Mouse (Mus musculus): ENCODE measurements around the gene Zfp709.
"Not testable (repeated sequence)": the region's sequence is repeated elsewhere in the genome, so short reads cannot be mapped to it uniquely, and the experiment has no call there.

Gene Zfp709

DNA sequence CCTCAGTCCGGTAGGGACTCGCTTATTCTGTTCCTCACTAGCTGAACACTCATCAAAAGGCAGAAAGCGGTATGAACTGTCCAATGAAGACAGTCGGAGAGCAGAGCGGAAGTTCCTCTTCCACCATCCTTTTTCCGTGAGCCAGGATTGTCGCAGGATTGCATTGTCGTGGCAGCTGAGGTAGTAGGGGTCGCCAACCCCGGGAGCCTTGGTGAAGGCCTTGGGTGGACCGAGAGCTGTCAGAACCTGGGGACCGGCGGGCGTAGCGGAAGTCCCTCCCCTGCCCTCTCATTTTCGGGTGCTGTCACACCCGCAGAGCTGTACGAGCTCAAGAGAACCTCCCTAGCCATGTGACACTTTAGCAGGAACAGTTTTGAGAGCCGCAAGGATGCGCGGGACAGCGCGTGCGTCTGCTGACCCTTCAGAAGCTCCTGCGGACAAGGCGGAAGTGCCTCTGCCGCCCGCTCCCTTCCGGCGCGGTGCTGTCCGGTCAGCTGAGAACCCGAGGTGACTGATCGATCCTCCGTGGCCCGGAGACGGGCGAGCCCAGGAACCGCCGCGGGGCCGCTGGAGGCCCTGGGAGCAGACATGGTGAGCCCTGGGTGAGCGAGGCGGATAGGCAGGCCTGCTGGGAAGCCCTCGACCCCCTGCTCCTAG lies at the start of gene Zfp709:
Zfp709 (plus strand) TSS at position 402 of the 657 bp plus-strand sequence.
- DNase-seq (ENCODE audit: low read depth in 2 of 2, low spot score in 2 of 2): peak; percentile 43 to 48

DNA sequence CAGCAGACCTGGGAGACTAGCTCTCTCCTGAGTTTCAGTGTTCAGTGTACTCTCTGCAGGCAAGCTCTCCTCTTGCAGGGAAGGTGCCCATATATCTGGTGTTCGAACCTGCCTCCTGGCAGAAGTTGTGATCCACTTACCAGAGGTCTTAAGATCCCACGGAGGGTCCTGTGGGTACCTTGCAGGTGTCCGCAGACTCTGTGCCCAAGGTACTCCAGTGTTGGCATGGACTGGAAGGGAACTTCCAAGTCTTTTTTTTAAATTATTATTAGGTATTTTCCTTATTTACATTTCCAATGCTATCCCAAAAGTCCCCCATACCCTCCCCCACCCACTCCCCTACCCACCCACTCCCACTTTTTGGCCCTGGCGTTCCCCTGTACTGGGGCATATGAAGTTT lies 43.6 kb upstream of the Zfp709 start:
- DNase-seq (ENCODE audit: low read depth in 2 of 2, low spot score in 2 of 2): not testable (repeated sequence)

GRCm38 (mm10) chr8:71841201-71841817 lies 40.5 kb upstream of the Zfp709 start:
- DNase-seq (ENCODE audit: low read depth in 2 of 2, low spot score in 2 of 2): not testable (repeated sequence)

DNA sequence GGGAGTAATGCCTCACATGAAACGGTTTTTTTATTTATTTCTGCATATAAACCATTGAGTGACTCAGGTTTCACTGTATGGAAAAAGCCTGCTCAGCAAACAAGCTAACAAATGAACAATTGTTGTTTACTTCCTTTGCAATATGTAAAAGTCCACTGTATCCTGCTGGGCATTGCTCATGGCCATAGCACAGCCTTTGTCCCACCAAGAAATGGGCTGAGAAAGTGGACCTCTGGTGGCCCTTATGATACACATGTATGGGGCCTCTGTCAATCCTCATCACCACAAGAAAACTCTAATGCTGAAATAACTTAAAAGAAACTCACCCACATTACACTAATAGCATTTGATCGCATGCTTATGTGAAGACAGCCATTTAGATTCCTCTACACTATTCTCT lies 39.3 kb upstream of the Zfp709 start:
- not testable (repeated sequence) for DNase-seq (ENCODE audit: low read depth in 2 of 2, low spot score in 2 of 2)

DNA sequence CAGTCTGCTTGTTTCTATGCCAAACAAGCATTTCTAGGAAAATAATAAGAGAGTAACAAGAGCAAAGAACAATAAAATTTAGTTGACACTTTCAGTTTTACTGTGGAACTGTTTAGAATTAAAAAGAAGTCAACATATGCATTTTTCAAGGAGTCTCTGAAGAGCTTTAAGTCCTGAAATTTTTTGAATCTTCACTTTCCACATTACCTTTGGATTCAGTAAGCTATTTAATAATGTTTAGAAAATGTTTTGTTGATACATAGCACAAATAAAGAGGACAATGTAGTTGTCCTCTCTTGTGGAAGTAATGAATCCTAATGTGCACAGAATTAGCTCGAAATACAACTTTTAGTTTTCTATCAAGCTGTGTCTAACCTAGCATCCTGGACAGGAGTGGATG lies 37.4 kb upstream of the Zfp709 start:
- DNase-seq (ENCODE audit: low read depth in 2 of 2, low spot score in 2 of 2): not testable (repeated sequence)

DNA sequence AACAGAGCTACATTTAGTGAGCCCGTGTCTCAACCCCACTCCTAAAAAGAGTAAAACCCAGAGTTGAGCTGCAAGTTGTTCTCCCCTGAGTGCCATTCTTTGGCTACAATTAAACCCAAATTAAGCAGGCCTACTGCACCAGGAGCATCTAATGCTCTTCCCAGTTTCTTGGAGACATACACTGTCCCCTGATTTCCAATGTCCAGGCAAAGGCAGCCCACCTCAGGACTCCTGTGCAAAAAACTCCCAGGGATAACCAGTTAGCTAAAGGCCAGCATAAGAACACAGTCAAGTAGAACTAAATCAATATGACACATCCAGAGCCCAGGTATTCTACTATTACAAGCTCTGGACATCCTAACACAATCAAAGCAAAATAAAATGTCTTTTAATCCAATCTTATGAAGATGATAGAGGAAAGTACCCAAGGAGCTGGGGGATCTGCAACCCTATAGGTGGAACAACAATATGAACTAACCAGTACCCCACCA lies 35.8 kb upstream of the Zfp709 start:
- DNase-seq (ENCODE audit: low read depth in 2 of 2, low spot score in 2 of 2): not testable (repeated sequence)

GRCm38 (mm10) chr8:71846745-71847144 lies 35.1 kb upstream of the Zfp709 start:
- not testable (repeated sequence) for DNase-seq (ENCODE audit: low read depth in 2 of 2, low spot score in 2 of 2)

DNA sequence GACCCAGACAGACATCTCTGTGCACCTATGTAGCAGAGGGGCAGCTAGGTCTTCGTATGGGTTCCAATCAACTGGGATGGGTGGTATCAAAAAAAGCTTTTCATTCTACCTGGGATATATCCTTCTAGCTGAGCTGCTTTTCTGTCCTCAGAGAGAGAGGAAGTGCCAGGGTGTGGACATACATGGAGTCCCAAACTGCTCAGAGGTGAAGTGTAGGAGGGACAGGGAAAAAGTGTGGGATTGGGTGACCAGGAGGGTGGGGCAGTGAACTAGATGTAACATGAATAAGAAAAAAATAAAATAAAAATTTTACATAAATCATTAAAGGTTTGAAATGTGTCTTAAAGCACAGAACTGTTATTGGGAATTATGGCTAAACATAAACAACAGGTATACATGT lies 30.8 kb upstream of the Zfp709 start:
- DNase-seq (ENCODE audit: low read depth in 2 of 2, low spot score in 2 of 2): not testable (repeated sequence)

DNA sequence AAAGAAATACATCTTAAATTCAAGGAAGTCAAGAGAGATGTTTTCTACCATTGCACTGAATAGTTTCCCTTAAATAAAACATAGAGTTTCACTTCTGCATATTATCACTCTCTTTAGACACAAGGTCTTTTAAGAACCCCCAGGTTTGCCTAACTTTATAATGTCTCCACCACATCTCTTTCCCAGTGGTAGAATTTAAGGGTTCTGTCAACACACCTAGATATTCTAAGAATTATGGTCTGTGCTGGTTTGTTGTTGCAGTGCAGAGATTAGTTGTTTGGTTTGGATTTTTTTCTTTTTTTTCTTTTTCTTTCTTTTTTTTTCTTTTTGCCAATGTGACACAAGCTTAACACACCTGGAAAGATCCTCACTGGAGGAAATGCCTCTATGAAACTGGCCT lies 28.5 kb upstream of the Zfp709 start:
- not testable (repeated sequence) for DNase-seq (ENCODE audit: low read depth in 2 of 2, low spot score in 2 of 2)

DNA sequence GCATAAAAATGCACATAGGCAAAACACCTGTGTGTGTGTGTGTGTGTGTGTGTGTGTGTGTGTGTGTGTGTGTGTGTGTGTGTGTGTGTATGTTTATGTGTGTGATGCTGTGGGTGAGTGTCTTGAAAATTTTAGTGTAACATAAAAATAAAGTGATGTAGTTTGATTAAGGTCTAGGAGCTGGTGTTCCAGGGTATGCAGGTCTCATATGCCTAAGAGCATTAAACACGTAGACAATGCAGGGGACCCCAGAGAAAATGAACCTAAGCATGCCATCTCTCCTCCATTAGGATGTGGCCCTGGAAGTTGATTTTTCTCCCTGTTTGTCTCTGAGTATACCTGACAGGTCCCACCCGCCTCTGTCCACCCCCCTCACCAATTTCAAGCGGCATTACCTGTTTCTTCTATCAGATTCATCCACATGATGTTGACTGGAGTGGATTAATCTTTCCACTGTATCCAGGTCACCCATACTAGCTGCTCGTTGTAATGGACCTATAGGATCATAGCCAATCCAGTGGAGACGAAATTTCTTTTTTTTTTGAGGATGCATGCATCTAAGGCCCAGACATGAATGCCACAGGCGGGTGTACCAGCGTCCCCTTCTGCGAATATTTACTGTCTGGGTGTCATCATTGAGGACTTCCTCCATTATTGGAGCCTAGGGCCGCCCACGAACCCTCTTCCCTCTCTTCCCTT lies 25.0 kb upstream of the Zfp709 start:
- not testable (repeated sequence) for DNase-seq (ENCODE audit: low read depth in 2 of 2, low spot score in 2 of 2)

DNA sequence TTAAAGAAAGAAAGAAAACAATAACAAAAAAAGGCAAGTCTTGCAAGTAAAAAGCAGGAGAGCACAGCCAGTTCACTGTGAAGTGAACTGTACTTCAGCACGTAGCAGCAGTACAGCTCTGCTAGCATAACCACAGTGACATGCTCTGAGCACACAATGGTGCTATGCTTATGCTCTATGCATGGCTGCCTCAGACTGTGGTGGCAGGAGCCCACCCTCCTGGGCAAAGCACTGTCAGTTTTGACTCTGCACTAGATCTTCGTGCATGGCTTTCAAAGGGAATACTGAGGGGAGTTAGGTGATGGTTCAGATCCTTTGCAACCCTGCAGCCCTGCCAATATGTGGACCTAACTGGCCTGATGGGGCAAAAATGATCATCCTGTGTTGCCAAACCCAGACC lies 24.5 kb upstream of the Zfp709 start:
- DNase-seq (ENCODE audit: low read depth in 2 of 2, low spot score in 2 of 2): not testable (repeated sequence)

GRCm38 (mm10) chr8:71861551-71861950 lies 20.3 kb upstream of the Zfp709 start:
- not testable (repeated sequence) for DNase-seq (ENCODE audit: low read depth in 2 of 2, low spot score in 2 of 2)

- DNase-seq (ENCODE audit: low read depth in 2 of 2, low spot score in 2 of 2): not testable (repeated sequence)
These were observed 19.8 kb upstream of the Zfp709 start for GRCm38 (mm10) chr8:71862038-71862437.

GRCm38 (mm10) chr8:71900666-71901065 lies 18.8 kb downstream of the Zfp709 start:
- not testable (repeated sequence) for DNase-seq (ENCODE audit: low read depth in 2 of 2, low spot score in 2 of 2)

DNA sequence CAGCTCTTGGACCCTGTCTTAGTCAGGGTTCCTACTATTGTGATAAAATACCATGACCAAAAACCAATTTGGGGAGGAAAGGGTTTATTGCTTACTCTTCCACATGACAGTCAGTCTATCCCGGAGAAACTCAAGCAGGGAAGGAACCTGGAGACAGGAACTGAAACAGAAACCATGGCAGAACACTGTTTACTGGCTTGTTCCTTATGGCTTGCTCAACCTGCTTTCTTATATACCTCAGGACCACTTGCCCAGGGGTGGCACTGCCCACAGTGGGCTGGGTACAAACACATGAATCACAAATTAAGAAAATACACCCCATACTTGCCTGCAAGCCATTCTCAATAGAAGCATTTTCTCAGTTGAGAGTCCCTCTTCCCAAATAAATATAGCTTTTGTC lies 21.3 kb downstream of the Zfp709 start:
- DNase-seq (ENCODE audit: low read depth in 2 of 2, low spot score in 2 of 2): not testable (repeated sequence)

GRCm38 (mm10) chr8:71906809-71907208 lies 25.0 kb downstream of the Zfp709 start:
- no peak for DNase-seq (ENCODE audit: low read depth in 2 of 2, low spot score in 2 of 2)

GRCm38 (mm10) chr8:71907798-71908257 lies 26.0 kb downstream of the Zfp709 start:
- DNase-seq (ENCODE audit: low read depth in 2 of 2, low spot score in 2 of 2): no peak

GRCm38 (mm10) chr8:71908309-71909261 lies 26.8 kb downstream of the Zfp709 start, which contains the start of the genes Zfp882 and Zfp617:
Gene Zfp882, plus strand, starts transcription at chr8:71908608.
Gene Zfp617, plus strand, starts transcription at chr8:71908635.
- peak; percentile 67 to 78 for DNase-seq (ENCODE audit: low read depth in 2 of 2, low spot score in 2 of 2)

DNA sequence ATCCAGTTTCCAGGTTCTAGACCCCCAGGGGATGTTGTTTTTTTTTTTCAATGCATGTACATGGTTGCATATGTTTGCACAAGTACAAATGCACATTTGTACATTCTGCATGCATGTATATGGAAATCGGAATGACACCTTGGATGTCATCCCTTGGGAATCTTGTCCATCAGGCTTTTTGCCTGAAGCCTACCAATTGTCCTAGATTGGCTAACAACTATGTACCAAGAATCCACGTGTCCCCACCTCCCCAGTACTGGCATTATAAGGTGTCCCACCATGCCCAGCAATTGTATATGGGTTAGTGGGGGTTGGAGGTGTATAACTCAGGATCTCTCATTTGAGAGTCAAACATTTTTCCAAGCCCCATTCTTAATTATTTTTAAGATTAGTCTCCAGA lies 30.5 kb downstream of the Zfp709 start:
- no peak for DNase-seq (ENCODE audit: low read depth in 2 of 2, low spot score in 2 of 2)

- DNase-seq (ENCODE audit: low read depth in 2 of 2, low spot score in 2 of 2): peak; percentile 87 to 89
These were observed 41.0 kb downstream of the Zfp709 start for GRCm38 (mm10) chr8:71922567-71923401.
